Mouse (Mus musculus): ENCODE results near the gene Mvp. TPM values are rescaled to one million over a fixed set of nuclear protein-coding genes. Genes with fewer than 3 reads are reported as not detected.

The Mvp gene
- total and polyA plus RNA-seq, 3 experiments: 19.8 to 20.6 TPM; not detected in 1

DNA sequence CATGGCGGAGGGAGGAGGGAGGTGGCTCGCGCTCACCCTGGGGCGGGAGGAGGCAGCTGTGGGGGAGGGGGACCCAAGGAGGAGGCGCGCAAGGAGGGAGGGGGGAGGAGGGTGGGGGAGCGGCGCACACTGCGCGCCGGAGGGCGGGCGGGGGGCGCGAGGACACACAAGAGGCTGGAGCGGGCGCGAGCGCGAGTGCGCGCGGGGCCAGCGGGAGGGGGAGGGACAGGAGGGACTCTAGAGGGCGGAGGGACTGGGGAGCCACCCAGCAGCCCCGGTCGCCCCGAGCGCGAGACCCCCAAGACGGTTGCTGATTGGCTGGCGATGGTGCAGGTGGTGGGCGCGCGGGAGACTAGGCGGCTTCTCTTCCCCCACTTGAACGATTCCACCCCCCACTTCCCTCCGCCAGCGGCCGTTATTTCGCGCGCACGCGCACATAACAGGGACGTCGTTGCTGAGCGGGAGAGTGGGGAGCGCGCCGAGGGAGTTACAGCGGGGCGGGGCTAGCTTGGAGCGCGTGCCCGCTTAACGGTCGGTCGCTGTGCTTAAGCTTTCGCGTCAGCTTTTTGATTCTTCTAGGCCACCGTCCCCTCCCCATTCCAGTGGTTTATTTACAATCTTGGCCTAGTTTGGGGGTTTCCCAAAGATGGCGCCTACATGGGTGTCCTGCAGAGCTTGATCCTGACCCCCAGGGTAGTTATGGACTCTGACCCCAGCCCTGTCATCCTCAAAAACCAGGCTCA, 12.7 kb upstream of the Mvp start, which contains the start of gene Maz (continued):
- no peak; the same call in 1 of the 2 replicates for TF ChIP-seq POLR2AphosphoS5 (IDR thresholded peaks at IDR 0.05; ENCODE audit: borderline replicate concordance, low read depth, low read length)
- peak; percentile 79 for TF ChIP-seq NRF1 (IDR thresholded peaks at IDR 0.05; ENCODE audit: insufficient read depth, low read depth, low read length, poor library complexity, severe bottlenecking)
- peak; percentile 88 for TF ChIP-seq HCFC1 (IDR thresholded peaks at IDR 0.05; ENCODE audit: low read depth, low read length)
- no peak for TF ChIP-seq JUND (IDR thresholded peaks at IDR 0.05; ENCODE audit: low read depth, low read length)
- peak; percentile 24 to 71; a peak in 2 of 4 replicates for TF ChIP-seq POLR2A (IDR thresholded peaks at IDR 0.05; ENCODE audit: control insufficient read depth in 1 of 2, insufficient read depth in 1 of 2, low read depth in 1 of 2, low read length in 2 of 2, poor library complexity in 1 of 2)
- TF ChIP-seq UBTF (IDR thresholded peaks at IDR 0.05; ENCODE audit: borderline replicate concordance, insufficient read depth, low read depth, low read length): no peak
- TF ChIP-seq TAL1 (IDR thresholded peaks at IDR 0.05; ENCODE audit: low read length): no peak
- peak; percentile 90 for TF ChIP-seq SIN3A (IDR thresholded peaks at IDR 0.05; ENCODE audit: low read length)
- TF ChIP-seq SMC3 (IDR thresholded peaks at IDR 0.05; ENCODE audit: low read depth, low read length): peak; percentile 19; the same call in 1 of the 2 replicates
- peak; percentile 62 for TF ChIP-seq CHD2 (IDR thresholded peaks at IDR 0.05; ENCODE audit: low read length)
- TF ChIP-seq ZNF384 (IDR thresholded peaks at IDR 0.05; ENCODE audit: low read depth, low read length): no peak
- peak; percentile 78 for TF ChIP-seq TBP (IDR thresholded peaks at IDR 0.05; ENCODE audit: low read depth, low read length)

- H3K9me3 ChIP-seq (replicated peaks; ENCODE audit: insufficient read depth, low read length): no peaks in the 10 kb centered on the region
- H3K4me3 ChIP-seq (ENCODE audit: control insufficient read depth in 1 of 2, insufficient read depth in 1 of 2, low read depth in 2 of 2, low read length in 2 of 2): no peak overlapping the region; a peak in 1 of 4 replicates
- peak overlapping the region; percentile 93 for H3K27ac ChIP-seq (ENCODE audit: control insufficient read depth, low read depth, low read length)
- DNase-seq (ENCODE audit: low read depth, low spot score): no peak
- peaks cover 26 to 47% of the 10 kb centered on the region in 2 experiments for H3K4me1 ChIP-seq (ENCODE audit: control insufficient read depth in 1 of 2, insufficient read depth in 2 of 2, low read length in 2 of 2)
- H3K36me3 ChIP-seq (ENCODE audit: control insufficient read depth in 1 of 2, insufficient read depth in 2 of 2, low read length in 2 of 2): peaks cover 17 to 50% of the 10 kb centered on the region in 2 experiments
- H3K9ac ChIP-seq (ENCODE audit: control insufficient read depth, low read depth, low read length, poor library complexity, severe bottlenecking): peak overlapping the region; percentile 97
- peak; percentile 20; the same call in 1 of the 2 replicates for TF ChIP-seq SIN3A (IDR thresholded peaks at IDR 0.05; ENCODE audit: low read length)
- no peak for TF ChIP-seq ELF1 (IDR thresholded peaks at IDR 0.05; ENCODE audit: low read depth, low read length)
- TF ChIP-seq ZC3H11A (IDR thresholded peaks at IDR 0.05; ENCODE audit: low read depth, low read length): no peak
- H3K27me3 ChIP-seq (ENCODE audit: control insufficient read depth in 1 of 2, insufficient read depth in 2 of 2, low read length in 2 of 2): no peaks in the 10 kb centered on the region
- peaks cover 41% of the 10 kb centered on the region for H3K79me2 ChIP-seq (ENCODE audit: control insufficient read depth, insufficient read depth, low read length, poor library complexity)
Observed at GRCm38 (mm10) chr7:127026616-127026983, 12.2 kb upstream of the Mvp start.

GRCm38 (mm10) chr7:127026161-127026600, 11.8 kb upstream of the Mvp start:
- Histone ChIP-seq H3K79me2 (ENCODE audit: control insufficient read depth, insufficient read depth, low read length, poor library complexity) (peaks cover 41% of the 10 kb centered on the region), H3K27me3 (ENCODE audit: control insufficient read depth in 1 of 2, insufficient read depth in 2 of 2, low read length in 2 of 2) (no peaks in the 10 kb centered on the region), H3K27ac (ENCODE audit: control insufficient read depth, low read depth, low read length) (peak overlapping the region; percentile 93), H3K9me3 (replicated peaks; ENCODE audit: insufficient read depth, low read length) (no peaks in the 10 kb centered on the region), H3K9ac (ENCODE audit: control insufficient read depth, low read depth, low read length, poor library complexity, severe bottlenecking) (peak overlapping the region; percentile 97), H3K36me3 (ENCODE audit: control insufficient read depth in 1 of 2, insufficient read depth in 2 of 2, low read length in 2 of 2) (peaks cover 15 to 46% of the 10 kb centered on the region in 2 experiments), H3K4me3 (ENCODE audit: control insufficient read depth in 1 of 2, insufficient read depth in 1 of 2, low read depth in 2 of 2, low read length in 2 of 2) (peak overlapping the region; percentile 59 to 86; a peak in 3 of 4 replicates), H3K4me1 (ENCODE audit: control insufficient read depth in 1 of 2, insufficient read depth in 2 of 2, low read length in 2 of 2) (peaks cover 22 to 44% of the 10 kb centered on the region in 2 experiments)
- peak; percentile 85 for DNase-seq (ENCODE audit: low read depth, low spot score)
- peak; percentile 48; the same call in 1 of the 2 replicates for TF ChIP-seq ZMIZ1 (IDR thresholded peaks at IDR 0.05; ENCODE audit: low read depth, low read length)
- no peak for TF ChIP-seq NRF1 (IDR thresholded peaks at IDR 0.05; ENCODE audit: insufficient read depth, low read depth, low read length, poor library complexity, severe bottlenecking)
- TF ChIP-seq SIN3A (IDR thresholded peaks at IDR 0.05; ENCODE audit: low read length): peak; percentile 19; the same call in 1 of the 2 replicates
- TF ChIP-seq JUND (IDR thresholded peaks at IDR 0.05; ENCODE audit: low read depth, low read length): no peak
- no peak; the same call in 1 of the 2 replicates for TF ChIP-seq MAX (IDR thresholded peaks at IDR 0.05; ENCODE audit: low read length)
- TF ChIP-seq UBTF (IDR thresholded peaks at IDR 0.05; ENCODE audit: borderline replicate concordance, insufficient read depth, low read depth, low read length): peak; percentile 84; the same call in 1 of the 2 replicates
- no peak for TF ChIP-seq GABPA (IDR thresholded peaks at IDR 0.05; ENCODE audit: low read depth, low read length)
- peak; percentile 36 for TF ChIP-seq TCF12 (IDR thresholded peaks at IDR 0.05; ENCODE audit: low read depth, low read length)
- peak; percentile 42 to 66; a peak in 3 of 4 replicates for TF ChIP-seq POLR2A (IDR thresholded peaks at IDR 0.05; ENCODE audit: control insufficient read depth in 1 of 2, insufficient read depth in 1 of 2, low read depth in 1 of 2, low read length in 2 of 2, poor library complexity in 1 of 2)
- no peak for TF ChIP-seq USF1 (IDR thresholded peaks at IDR 0.05; ENCODE audit: low read depth, low read length)
- no peak for TF ChIP-seq MAFK (IDR thresholded peaks at IDR 0.05; ENCODE audit: borderline replicate concordance, low read depth, low read length)
- no peak for TF ChIP-seq RCOR1 (IDR thresholded peaks at IDR 0.05; ENCODE audit: low read depth, low read length)
- peak; percentile 70; the same call in 1 of the 2 replicates for TF ChIP-seq E2F4 (IDR thresholded peaks at IDR 0.05; ENCODE audit: borderline replicate concordance, low read depth, low read length)
- no peak for TF ChIP-seq ETS1 (IDR thresholded peaks at IDR 0.05; ENCODE audit: low read depth, low read length)
- no peak for TF ChIP-seq CHD1 (IDR thresholded peaks at IDR 0.05; ENCODE audit: low read depth, low read length)
- TF ChIP-seq GATA1 (IDR thresholded peaks at IDR 0.05; ENCODE audit: low read depth, low read length): no peak
- no peak for TF ChIP-seq RAD21 (IDR thresholded peaks at IDR 0.05; ENCODE audit: low read depth, low read length)
